Mouse (Mus musculus) MEL (cell line): ENCODE measurements around the gene Rpl41.

ENCODE experiments used
- CHD1 ChIP-seq: IDR thresholded peaks from 2 replicates; pipeline ENCODE4 v1.6.1; 2012; ENCODE audit warnings: low read depth, mild to moderate bottlenecking, inconsistent platforms, low read length, improper control_type of control experiment
- CTCF ChIP-seq, 3 experiments: IDR thresholded peaks in 2 of 3; conservative IDR thresholded peaks in 1 of 3; 2 replicates each; pipeline ENCODE4 v1.5.1; 2011 to 2012; ENCODE audit warnings: low read length in 3 of 3, low read depth in 2 of 3, mild to moderate bottlenecking in 2 of 3, improper control_type of control experiment in 1 of 3, inconsistent platforms in 1 of 3, mixed read lengths in 1 of 3, moderate library complexity in 1 of 3; ENCODE audit not compliant: control insufficient read depth in 1 of 3, insufficient read depth in 1 of 3, poor library complexity in 1 of 3, severe bottlenecking in 1 of 3
- GATA1 ChIP-seq: IDR thresholded peaks from 2 replicates; pipeline ENCODE4 v1.6.1; 2011; ENCODE audit warnings: low read depth, low read length, improper control_type of control experiment
- KAT2A ChIP-seq: conservative IDR thresholded peaks from 2 replicates; pipeline ENCODE4 v1.6.1; 2012; ENCODE audit warnings: low read depth, low read length, improper control_type of control experiment, inconsistent platforms
- MAFK ChIP-seq: IDR thresholded peaks from 2 replicates; pipeline ENCODE4 v1.6.1; 2011; ENCODE audit warnings: low read depth, mild to moderate bottlenecking, low read length, improper control_type of control experiment, borderline replicate concordance
- MXI1 ChIP-seq: IDR thresholded peaks from 2 replicates; pipeline ENCODE4 v1.6.1; 2011; ENCODE audit warnings: mild to moderate bottlenecking, low read depth, low read length, improper control_type of control experiment
- TAL1 ChIP-seq: IDR thresholded peaks from 2 replicates; pipeline ENCODE4 v1.6.1; 2012; ENCODE audit warnings: mild to moderate bottlenecking, inconsistent platforms, low read length, moderate library complexity, mixed read lengths

GRCm38 (mm10) chr10:128505974-128506373 is 43.1 kb downstream of the Rpl41 start:
- TF ChIP-seq CTCF (IDR thresholded peaks at IDR 0.05 in 2 of 3, conservative IDR thresholded peaks at IDR 0.05 in 1 of 3; ENCODE audit: control insufficient read depth in 1 of 3, insufficient read depth in 1 of 3, low read depth in 2 of 3, low read length in 3 of 3, poor library complexity in 1 of 3, severe bottlenecking in 1 of 3) = peak; percentile 28 to 46 (median 39); a peak in 5 of 6 replicates
- no peak for TF ChIP-seq GATA1
- no peak for TF ChIP-seq KAT2A
- no peak for TF ChIP-seq CHD1
- no peak for TF ChIP-seq MXI1
- no peak for TF ChIP-seq TAL1
- TF ChIP-seq MAFK = no peak
